Mouse (Mus musculus) neural tube, embryonic 14.5 days (tissue): ENCODE data around the gene Lrwd1. TPM values are rescaled to one million over a fixed set of nuclear protein-coding genes. Genes with fewer than 3 reads are reported as not detected.
"Not testable (repeated sequence)": the region's sequence is repeated elsewhere in the genome, so short reads cannot be mapped to it uniquely, and the experiment has no call there.

Source experiments
- ATAC-seq: fragments of 200-750 bp; cut with Nextera tagmentation; 2 replicates; pipeline ENCODE4 v1.8.0; 2017; ENCODE audit warnings: low read depth, mild to moderate bottlenecking, moderate TSS enrichment, moderate library complexity
- H3K27ac ChIP-seq: fragments of 300-500 bp; sonication (generic); 2 replicates; pipeline ENCODE4 v1.5.1; 2014; ENCODE audit warnings: low read depth, mild to moderate bottlenecking, control low read depth, low read length, moderate library complexity, mixed read lengths
- H3K27me3 ChIP-seq: fragments of 300-500 bp; sonication (generic); 2 replicates; pipeline ENCODE4 v1.6.1; 2014; ENCODE audit warnings: low read length; ENCODE audit not compliant: control insufficient read depth, insufficient read depth
- H3K36me3 ChIP-seq: fragments of 300-500 bp; sonication (generic); 2 replicates; pipeline ENCODE4 v1.6.1; 2014; ENCODE audit warnings: low read length, mixed read lengths; ENCODE audit not compliant: control insufficient read depth, insufficient read depth
- H3K4me1 ChIP-seq: fragments of 300-500 bp; sonication (generic); 2 replicates; pipeline ENCODE4 v1.6.1; 2014; ENCODE audit warnings: low read length; ENCODE audit not compliant: control insufficient read depth, insufficient read depth
- H3K4me2 ChIP-seq: fragments of 300-500 bp; sonication (generic); 2 replicates; pipeline ENCODE4 v1.6.1; 2014; ENCODE audit warnings: mild to moderate bottlenecking, low read depth, low read length, control low read depth
- H3K4me3 ChIP-seq: fragments of 300-500 bp; sonication (generic); 2 replicates; pipeline ENCODE4 v1.5.1; 2014; ENCODE audit warnings: low read depth, low read length, control low read depth, mixed read lengths
- H3K9ac ChIP-seq: fragments of 300-500 bp; sonication (generic); replicated peaks from 2 replicates; pipeline ENCODE4 v1.6.1; 2014; ENCODE audit warnings: low read depth, mild to moderate bottlenecking, control low read depth, low read length, mixed read lengths
- H3K9me3 ChIP-seq: fragments of 300-500 bp; sonication (generic); 2 replicates; pipeline ENCODE4 v1.6.1; 2016; ENCODE audit warnings: low read length; ENCODE audit not compliant: control insufficient read depth
- WGBS: fragments of 180-500 bp; shearing (Covaris S2); extraction: QIAGEN DNeasy Blood & Tissue Kit; methylation state at CpG from one replicate; pipeline ENCODE4 v1.1.7; 2014; 5-methylcytosine and 5-hydroxymethylcytosine counted together
- polyA plus RNA-seq: library from polyadenylated mRNA; unstranded; fragments of >200 nt; fragmentation: Nextera tagmentation; extraction: Ambion mirVana; gene quantifications from 2 replicates; pipeline ENCODE4 v1.2.1, GENCODE M21; 2014

Gene Lrwd1
- polyA plus RNA-seq, 1 experiment from 2014 or later = 17.5 TPM

DNA sequence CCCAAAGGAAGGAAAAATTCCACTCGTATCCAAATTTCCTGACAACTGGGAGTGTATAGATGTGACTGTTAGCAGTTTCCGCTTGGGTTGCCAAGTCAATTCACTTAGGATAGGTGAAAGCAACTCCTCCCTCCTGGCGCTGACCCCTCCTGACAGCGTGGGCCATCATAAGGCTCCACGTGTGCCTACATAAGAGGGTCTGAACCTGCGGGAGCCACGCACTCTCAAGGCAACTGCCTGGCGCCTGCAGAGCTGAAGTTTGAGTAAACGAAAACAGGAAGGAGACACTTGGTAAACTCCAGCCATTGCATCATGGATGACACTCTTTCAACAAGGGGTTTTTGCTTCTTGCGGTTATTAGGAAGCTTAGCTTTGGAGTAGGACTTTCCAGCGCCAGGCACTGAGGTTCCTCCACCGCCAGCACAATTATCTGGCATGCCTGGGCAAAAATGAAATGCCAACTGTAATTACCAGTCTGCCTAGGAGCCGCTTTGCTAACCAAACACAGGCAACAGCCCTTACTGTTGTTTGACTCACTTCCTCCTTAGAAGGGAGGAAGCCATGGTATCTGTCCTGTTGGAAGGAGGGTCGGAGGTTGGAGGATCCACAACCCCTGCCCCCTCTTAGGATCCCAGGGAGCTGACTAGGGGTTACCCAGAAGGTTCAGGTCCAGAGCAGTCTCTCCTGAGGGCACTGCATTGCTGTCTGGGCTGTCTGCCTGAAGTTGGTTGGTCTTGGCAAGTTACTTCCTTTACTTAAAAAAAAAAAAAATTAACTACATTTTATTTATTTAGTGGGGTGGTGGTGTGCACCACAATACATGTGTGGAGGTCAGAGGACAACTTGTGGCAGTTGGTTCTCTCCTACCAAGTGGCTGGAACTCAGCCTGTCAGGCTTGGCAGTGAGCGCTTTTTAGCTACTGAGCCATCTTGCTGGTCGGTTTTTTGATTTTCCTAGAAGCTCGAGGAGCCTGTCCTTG lies 35.8 kb upstream of the Lrwd1 start:
- Histone ChIP-seq H3K9me3 (no peaks in the 10 kb centered on the region), H3K36me3 (no peaks in the 10 kb centered on the region), H3K9ac (peak overlapping the region; percentile 32; the same call in 1 of the 2 replicates), H3K4me2 (peak overlapping the region; percentile 86), H3K4me3 (peak overlapping the region; percentile 55), H3K27ac (peak overlapping the region; percentile 77; the same call in 1 of the 2 replicates), H3K4me1 (peaks cover 17% of the 10 kb centered on the region), H3K27me3 (no peaks in the 10 kb centered on the region)
- 38% methylated on average over 17 of the region's 17 CpGs for WGBS
- peak; percentile 35 for ATAC-seq

DNA sequence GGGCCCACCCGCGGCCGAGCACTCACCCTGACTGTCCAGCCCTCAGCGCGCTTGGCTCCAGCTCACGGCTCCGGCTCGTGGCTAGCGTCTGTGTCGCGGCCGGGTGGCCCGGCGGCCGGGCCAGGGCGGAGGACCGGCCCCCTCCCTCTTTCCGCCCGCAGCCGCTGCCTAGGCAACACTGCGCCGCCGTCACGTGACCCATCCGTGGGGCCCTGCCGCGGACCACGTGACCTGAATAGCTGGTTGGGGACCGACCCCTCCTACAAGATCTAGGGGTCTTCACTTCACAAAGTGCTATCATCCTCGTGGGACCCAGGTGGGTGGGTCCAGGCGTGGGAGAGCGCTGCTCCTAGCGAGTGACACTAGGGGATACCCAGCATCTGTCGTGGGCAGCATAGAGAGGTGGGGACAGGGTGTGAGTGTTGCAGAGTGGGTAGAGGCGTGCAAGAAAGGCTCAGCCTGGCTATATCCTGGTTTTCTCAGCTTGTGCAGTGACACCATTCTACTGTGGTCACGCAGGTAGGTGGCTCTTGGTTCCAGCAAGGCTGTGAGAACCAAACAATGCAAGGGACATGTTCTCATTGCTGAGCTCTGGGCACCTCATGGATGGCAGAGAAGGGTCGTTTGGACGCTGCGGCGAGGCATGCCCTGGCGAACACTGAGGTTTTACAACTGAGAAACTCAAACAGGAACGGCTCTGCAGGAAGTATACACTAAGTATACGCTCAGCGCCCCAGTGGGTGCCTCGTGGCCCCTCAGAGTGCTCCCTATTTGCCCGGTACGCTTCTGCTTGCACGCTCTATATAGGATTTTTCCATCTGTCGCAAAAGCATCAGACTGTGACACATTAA lies 34.9 kb upstream of the Lrwd1 start, which contains the start of gene Orai2:
TSS of gene Orai2 (minus strand) at position 202 of the 851 bp plus-strand sequence.
- 4% methylated on average over 47 of the region's 49 CpGs for WGBS
- Histone ChIP-seq H3K36me3 (no peaks in the 10 kb centered on the region), H3K4me1 (peaks cover 17% of the 10 kb centered on the region), H3K4me3 (peak within 1 kb of the TSS; percentile 55), H3K9me3 (no peaks in the 10 kb centered on the region), H3K27me3 (no peaks in the 10 kb centered on the region), H3K9ac (peak within 1 kb of the TSS; percentile 72), H3K4me2 (peak within 1 kb of the TSS; percentile 86), H3K27ac (peak within 1 kb of the TSS; percentile 77)
- peak; percentile 89 for ATAC-seq

DNA sequence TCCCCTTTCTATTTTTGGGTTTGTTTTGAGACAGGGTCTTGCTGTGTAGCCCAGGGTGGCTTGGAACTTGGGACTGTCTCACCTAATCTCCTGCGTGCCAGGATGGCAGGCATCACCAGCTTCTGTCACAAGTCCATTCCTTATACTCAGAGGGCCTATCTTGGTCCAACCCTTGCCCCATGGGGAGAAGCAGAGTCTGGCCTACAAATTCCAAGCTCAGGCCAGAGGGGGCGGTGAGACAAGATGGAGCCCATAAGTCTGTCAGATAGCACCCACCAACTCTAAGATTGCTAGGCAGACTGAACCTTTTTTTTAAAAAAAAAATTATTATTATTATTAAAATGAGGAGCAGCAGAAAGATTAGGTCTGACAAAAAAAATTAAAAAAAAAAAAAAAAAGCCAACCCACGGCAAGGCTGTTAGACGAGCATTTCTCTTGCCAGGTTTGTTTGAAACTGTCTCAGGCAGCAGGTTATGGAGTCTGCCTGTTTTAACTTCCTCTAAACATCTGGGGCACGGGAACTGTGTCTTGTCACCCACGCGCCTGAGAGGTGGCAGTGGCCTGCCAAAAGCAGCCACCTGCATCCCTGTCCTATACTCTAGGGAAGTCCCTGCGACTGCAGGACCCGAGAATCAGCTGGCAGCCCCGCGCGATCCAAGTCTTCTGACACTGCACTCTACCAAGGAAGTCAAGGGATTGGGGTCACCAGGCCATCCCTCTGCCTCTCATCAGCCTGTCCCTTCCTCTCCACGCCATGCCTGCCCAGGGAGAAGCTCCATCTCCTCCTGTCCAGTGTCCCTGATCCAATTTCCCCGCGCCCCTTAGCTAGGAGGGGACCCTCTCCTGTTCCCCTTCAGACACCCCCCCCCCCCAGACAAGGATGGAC lies 34.0 kb upstream of the Lrwd1 start:
- peaks cover 17% of the 10 kb centered on the region for H3K4me1 ChIP-seq
- 12% methylated on average over 15 of the region's 15 CpGs for WGBS
- no peaks in the 10 kb centered on the region for H3K9me3 ChIP-seq
- H3K27me3 ChIP-seq = no peaks in the 10 kb centered on the region
- H3K4me3 ChIP-seq = peak overlapping the region; percentile 55
- H3K4me2 ChIP-seq = peak overlapping the region; percentile 86
- peak overlapping the region; percentile 72 for H3K9ac ChIP-seq
- ATAC-seq = no peak
- H3K27ac ChIP-seq = peak overlapping the region; percentile 77
- H3K36me3 ChIP-seq = no peaks in the 10 kb centered on the region

DNA sequence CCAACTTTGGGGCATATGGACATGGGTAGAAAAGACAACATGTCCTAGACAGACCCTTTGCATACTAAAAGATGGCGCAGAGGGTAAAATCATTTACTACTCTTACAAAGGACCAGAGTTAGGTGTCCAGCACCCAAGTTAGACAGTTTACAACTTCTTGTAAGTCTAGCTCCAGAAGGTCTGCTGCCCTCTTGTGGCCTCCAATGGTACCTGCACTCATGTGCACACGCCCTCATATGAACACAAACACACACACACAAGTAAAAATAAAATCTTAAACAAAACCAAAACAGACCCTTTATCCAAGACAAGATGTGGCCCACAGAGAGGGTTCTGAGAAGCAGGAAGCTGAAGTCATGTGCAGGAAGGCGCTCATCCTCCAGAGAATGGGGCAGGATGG lies 32.2 kb upstream of the Lrwd1 start:
- Histone ChIP-seq H3K36me3 (no peaks in the 10 kb centered on the region), H3K9ac (no peak overlapping the region), H3K27me3 (no peaks in the 10 kb centered on the region), H3K4me2 (no peak overlapping the region), H3K4me3 (no peak overlapping the region), H3K4me1 (peaks cover 13% of the 10 kb centered on the region), H3K27ac (no peak overlapping the region), H3K9me3 (no peaks in the 10 kb centered on the region)
- WGBS = 92% methylated on average over 3 of the region's 3 CpGs
- ATAC-seq = no peak

DNA sequence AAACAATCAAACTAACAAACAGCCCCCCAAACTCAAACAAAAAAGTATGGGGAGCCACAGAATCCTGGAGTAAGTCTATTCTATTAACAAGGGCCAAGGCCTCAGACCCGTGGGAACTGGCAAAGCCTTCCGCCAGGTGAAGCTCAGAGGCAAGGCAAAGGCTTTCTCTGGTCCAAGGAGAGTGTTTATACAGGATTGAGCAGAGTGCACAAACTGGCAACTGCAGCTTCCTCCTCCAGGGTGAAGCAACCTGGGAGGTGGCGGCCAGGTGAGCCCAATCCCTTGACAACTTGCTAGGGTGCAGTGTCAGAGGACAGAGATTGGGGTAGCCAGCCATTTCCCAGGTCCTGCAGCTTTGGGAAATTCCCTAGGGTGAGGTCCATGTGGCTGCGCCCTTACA lies 31.4 kb upstream of the Lrwd1 start:
- Histone ChIP-seq H3K27ac (no peak overlapping the region), H3K4me1 (peaks cover 13% of the 10 kb centered on the region), H3K9ac (no peak overlapping the region), H3K36me3 (no peaks in the 10 kb centered on the region), H3K27me3 (no peaks in the 10 kb centered on the region), H3K4me2 (no peak overlapping the region), H3K9me3 (no peaks in the 10 kb centered on the region), H3K4me3 (no peak overlapping the region)
- WGBS = 94% methylated on average over 4 of the region's 4 CpGs
- ATAC-seq = no peak

DNA sequence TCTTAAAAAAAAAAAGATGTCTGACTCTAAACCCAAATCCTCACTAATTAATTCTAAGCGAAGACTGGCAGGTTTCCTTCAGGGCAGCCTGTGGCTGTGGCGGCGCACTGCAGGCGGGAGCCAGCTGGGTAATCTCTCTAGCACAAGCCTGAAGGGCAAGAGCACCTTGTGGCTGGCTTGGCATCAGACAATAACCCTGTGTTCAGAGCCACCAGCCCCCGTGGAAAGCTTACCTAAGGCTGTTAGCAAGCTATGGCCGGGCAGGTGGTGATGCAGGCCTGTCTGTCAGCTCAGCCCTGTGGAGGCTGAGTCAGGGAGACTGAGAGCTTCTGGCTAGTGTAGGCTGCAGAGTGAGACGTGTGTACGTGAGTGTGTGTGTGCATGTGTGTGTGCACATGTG lies 29.4 kb upstream of the Lrwd1 start:
- no peak for ATAC-seq
- H3K27ac ChIP-seq = no peak overlapping the region
- WGBS = 69% methylated on average over 8 of the region's 8 CpGs

DNA sequence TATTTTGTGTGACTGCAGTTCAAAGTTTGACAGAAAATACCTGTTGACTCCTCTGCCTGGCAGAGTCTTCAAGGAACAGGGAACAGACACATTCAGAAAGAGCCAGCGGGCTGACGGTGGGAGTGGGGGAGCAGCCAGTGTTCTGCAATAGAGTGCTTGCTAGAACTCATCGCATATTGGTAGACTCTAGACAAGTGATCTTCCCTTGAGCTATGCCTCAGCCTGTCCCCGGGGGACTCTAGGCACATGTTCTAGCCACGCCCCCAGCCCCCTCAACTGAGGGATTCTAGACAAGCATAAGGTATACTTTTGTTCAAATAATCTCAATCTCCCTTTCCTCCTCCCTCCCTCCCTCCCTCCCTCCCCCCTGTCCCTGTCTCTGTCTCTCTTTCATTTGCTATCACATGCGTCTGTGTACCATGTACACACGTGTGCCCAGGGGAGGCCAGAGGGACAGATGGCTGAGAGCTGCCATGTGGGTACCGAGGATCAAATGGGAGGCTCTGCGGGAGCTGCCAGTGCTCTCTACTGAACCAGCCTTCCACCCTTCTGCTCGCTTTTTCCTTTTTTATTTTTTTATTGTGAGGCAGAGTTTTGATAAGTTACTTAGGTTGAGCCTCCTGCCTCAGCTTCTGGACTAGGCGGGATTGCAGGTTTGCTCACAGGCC lies 28.1 kb upstream of the Lrwd1 start:
- Histone ChIP-seq H3K36me3 (peaks cover 8% of the 10 kb centered on the region), H3K4me2 (no peak overlapping the region), H3K27ac (no peak overlapping the region), H3K9ac (no peak overlapping the region), H3K9me3 (no peaks in the 10 kb centered on the region), H3K4me3 (no peak overlapping the region), H3K27me3 (no peaks in the 10 kb centered on the region), H3K4me1 (no peaks in the 10 kb centered on the region)
- 57% methylated on average over 11 of the region's 11 CpGs for WGBS
- ATAC-seq = no peak

More for the DNA sequence above, 29.4 kb upstream of the Lrwd1 start:
- Histone ChIP-seq H3K4me1 (peaks cover 4% of the 10 kb centered on the region; the same call in 1 of the 2 replicates), H3K27me3 (no peaks in the 10 kb centered on the region), H3K4me2 (no peak overlapping the region), H3K9ac (no peak overlapping the region), H3K9me3 (no peaks in the 10 kb centered on the region), H3K36me3 (peaks cover 8% of the 10 kb centered on the region), H3K4me3 (no peak overlapping the region)

DNA sequence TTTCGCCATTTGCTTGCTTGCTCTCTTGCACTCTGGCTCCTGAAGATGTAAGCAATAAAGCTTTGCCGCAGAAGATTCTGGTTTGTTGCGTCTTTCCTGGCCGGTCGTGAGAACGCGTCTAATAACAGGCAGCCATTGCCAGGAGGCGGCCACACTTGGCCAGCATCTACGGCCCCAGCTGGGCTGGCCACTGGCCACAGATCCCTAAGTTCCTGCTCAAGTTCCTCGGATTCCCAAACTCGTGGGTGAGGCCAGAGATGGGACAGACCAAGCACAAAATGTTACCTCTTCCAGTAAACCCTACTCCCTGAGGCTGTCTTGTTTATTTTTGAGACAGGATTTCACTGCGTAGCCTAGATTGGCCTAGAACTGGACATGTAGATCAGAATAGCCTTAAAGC lies 24.2 kb upstream of the Lrwd1 start:
- H3K4me2 ChIP-seq, H3K27ac ChIP-seq, H3K36me3 ChIP-seq, H3K4me1 ChIP-seq, H3K9me3 ChIP-seq, ATAC-seq, H3K4me3 ChIP-seq, H3K27me3 ChIP-seq, H3K9ac ChIP-seq: not testable (repeated sequence)
- WGBS = 92% methylated on average over 10 of the region's 12 CpGs
